Mouse (Mus musculus): Measurements from ENCODE around the gene Retsat.

- TF ChIP-seq CTCF (conservative IDR thresholded peaks at IDR 0.05; ENCODE audit: insufficient read depth, insufficient read length, low read depth, low read length), result no peak
- TF ChIP-seq POLR2A (IDR thresholded peaks at IDR 0.05; ENCODE audit: low read depth, low read length), result no peak
Measured at GRCm38 (mm10) chr6:72597083-72597874, 996 bp upstream of the Retsat start.
